Mouse (Mus musculus) megakaryocyte progenitor cell, adult 5-6 weeks (primary cell): Measurements from ENCODE around the gene Cdh8. TPM values are rescaled to one million over a fixed set of nuclear protein-coding genes. Genes with fewer than 3 reads are reported as not detected.

Experiments used
- ATAC-seq: replicated peaks from 2 replicates; pipeline ENCODE4 v1.8.0; 2016; ENCODE audit warnings: mild to moderate bottlenecking, moderate TSS enrichment, inconsistent platforms; ENCODE audit not compliant: poor library complexity
- total RNA-seq, 2 experiments: library from RNA; stranded (forward) in 1 of 2; stranded (reverse) in 1 of 2; fragments of 157-497, 149-512 nt in 1 of 2; fragments of 200-1000 nt in 1 of 2; gene quantifications; 2 replicates each; pipeline versions ENCODE4 v1.2.3 to v1.2.4; 2015 to 2017

Gene Cdh8
- total RNA-seq (2015), result not detected in 2 replicates
- total RNA-seq (2017), result not detected in 2 replicates

GRCm38 (mm10) chr8:99415966-99416781 is at the start of gene Cdh8:
Cdh8 (minus strand) TSS chr8:99416471.
- no peak for ATAC-seq

- ATAC-seq, result no peak
These were observed 30.2 kb upstream of the Cdh8 start for GRCm38 (mm10) chr8:99446506-99446905.

GRCm38 (mm10) chr8:99425901-99426300 is 9.6 kb upstream of the Cdh8 start:
- no peak for ATAC-seq

GRCm38 (mm10) chr8:99421516-99421915 is 5.2 kb upstream of the Cdh8 start:
- no peak for ATAC-seq

GRCm38 (mm10) chr8:99419726-99420125 is 3.5 kb upstream of the Cdh8 start:
- no peak for ATAC-seq

- ATAC-seq, result no peak
These were observed 1.2 kb upstream of the Cdh8 start for GRCm38 (mm10) chr8:99417456-99417855.

GRCm38 (mm10) chr8:99415076-99415965 is 950 bp downstream of the Cdh8 start:
- ATAC-seq, result no peak

- ATAC-seq, result no peak
These were observed 1.8 kb downstream of the Cdh8 start for GRCm38 (mm10) chr8:99414483-99414921.

GRCm38 (mm10) chr8:99413877-99414482 is 2.3 kb downstream of the Cdh8 start:
- ATAC-seq, result no peak

GRCm38 (mm10) chr8:99393908-99394307 is 22.4 kb downstream of the Cdh8 start:
- no peak for ATAC-seq

GRCm38 (mm10) chr8:99370104-99370503 is 46.2 kb downstream of the Cdh8 start:
- no peak for ATAC-seq

- ATAC-seq, result no peak
These were observed 47.1 kb downstream of the Cdh8 start for GRCm38 (mm10) chr8:99369166-99369565.

- no peak for ATAC-seq
These were observed 47.8 kb downstream of the Cdh8 start for GRCm38 (mm10) chr8:99368449-99368848.

GRCm38 (mm10) chr8:99353923-99354322 is 62.3 kb downstream of the Cdh8 start:
- ATAC-seq, result no peak

GRCm38 (mm10) chr8:99353221-99353620 is 63.0 kb downstream of the Cdh8 start:
- ATAC-seq, result no peak

GRCm38 (mm10) chr8:99349456-99349855 is 66.8 kb downstream of the Cdh8 start:
- ATAC-seq, result no peak

- ATAC-seq, result no peak
These were observed 67.7 kb downstream of the Cdh8 start for GRCm38 (mm10) chr8:99348618-99349017.

- ATAC-seq, result no peak
These were observed 77.0 kb downstream of the Cdh8 start for GRCm38 (mm10) chr8:99339310-99339709.

GRCm38 (mm10) chr8:99327559-99327958 is 88.7 kb downstream of the Cdh8 start:
- ATAC-seq, result no peak

GRCm38 (mm10) chr8:99314561-99314960 is 101.7 kb downstream of the Cdh8 start:
- no peak for ATAC-seq

- no peak for ATAC-seq
These were observed 112.1 kb downstream of the Cdh8 start for GRCm38 (mm10) chr8:99304184-99304583.
